Mouse (Mus musculus) cerebellum, postnatal 36 days (tissue): ENCODE measurements at regions not wholly inside any gene's neighbourhood (a gene's known extent, or its start where the extent isn't known, plus 50 kb on each side); places are given as distances from the start of the nearest gene placed in this dataset.

Experiments used
- DNase-seq, 2 experiments: peaks; one replicate each; pipeline ENCODE4 v3.0.0; 2021 to 2022; ENCODE audit warnings: mixed read lengths in 2 of 2

- no peak for DNase-seq
These were observed 189.5 kb upstream of the Maf start for GRCm38 (mm10) chr8:115897086-115897485.

DNA sequence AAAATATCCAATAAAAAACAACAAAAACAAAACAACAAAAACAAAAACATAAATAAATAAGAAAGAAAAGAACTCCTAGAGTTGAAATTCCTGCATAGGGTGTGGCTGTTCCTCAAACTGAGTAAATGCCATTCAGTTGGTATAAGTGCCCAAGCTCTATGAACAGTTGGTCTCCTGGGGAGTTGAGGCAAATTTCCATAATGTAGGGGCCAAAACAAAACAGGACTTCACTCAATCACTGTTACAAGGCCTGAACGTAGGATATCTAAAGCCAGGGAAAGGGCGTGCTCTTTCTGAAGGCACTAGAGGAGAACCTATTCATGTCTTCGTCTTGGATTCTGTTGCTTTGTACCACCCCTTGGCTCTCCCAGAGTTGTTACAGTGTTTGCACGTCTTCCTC is 188.5 kb upstream of the Maf start:
- DNase-seq = no peak

DNA sequence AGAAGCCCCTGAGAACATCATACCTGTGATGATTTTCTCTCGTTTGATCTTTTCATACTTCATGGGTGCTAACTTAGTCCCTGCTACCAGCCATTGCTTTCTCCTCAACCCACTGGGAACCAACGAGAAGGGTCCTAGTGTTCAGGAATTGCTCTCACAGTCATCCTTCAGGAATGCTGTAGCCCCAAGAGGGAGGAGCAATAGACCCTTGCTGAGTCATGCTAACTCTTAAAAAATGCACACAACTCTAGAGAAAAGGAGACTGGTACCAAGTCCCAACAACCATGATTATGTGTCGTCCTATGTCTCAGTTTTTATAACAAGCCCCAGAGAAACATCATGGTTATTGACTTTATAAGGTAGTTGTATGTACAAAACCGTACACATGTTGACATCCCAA is 180.7 kb upstream of the Maf start:
- DNase-seq = no peak

GRCm38 (mm10) chr8:115885121-115885743 is 177.6 kb upstream of the Maf start:
- no peak for DNase-seq

DNA sequence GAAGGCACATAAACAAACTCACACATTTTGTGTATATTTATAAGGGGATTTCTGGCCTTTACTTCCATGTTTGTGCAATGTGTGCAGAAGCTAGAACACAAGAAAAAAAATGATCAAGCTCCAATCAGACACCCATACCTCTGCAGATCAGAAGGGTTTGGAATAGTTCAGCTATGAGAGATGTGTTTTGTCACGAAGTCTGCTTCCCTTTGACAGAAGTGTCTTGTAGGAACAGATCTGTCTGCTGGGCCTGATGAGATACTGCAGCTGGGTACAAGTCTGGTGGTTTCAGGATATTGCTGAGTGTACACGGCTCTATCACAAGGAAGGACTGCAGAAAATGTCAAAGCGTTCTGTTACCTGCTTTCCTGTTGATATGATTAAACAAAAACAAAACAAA is 176.2 kb upstream of the Maf start:
- DNase-seq = no peak

GRCm38 (mm10) chr8:115881881-115882280 is 174.3 kb upstream of the Maf start:
- DNase-seq = peak in 1 of 2 experiments; percentile 25

- no peak for DNase-seq
These were observed 167.2 kb upstream of the Maf start for GRCm38 (mm10) chr8:115874789-115875188.

DNA sequence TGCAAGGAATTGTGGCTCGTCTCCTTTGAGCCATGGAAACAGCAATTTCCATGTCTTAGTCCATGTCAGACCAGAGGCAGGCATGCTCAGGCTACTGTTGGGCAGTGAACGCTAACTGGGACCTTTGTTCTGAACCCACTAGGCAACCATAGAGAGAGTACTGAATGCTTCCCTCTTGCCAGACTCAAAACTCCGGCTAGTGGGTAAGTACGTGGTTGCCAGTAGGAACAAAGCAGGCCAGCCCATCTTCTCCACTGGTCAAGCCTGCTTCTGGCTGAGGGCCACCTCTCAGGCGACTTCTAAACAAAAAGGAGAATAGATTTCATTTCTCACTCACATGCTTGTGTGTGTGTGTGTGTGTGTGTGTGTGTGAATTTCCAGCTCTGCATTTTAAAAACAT is 163.8 kb upstream of the Maf start:
- no peak for DNase-seq

DNA sequence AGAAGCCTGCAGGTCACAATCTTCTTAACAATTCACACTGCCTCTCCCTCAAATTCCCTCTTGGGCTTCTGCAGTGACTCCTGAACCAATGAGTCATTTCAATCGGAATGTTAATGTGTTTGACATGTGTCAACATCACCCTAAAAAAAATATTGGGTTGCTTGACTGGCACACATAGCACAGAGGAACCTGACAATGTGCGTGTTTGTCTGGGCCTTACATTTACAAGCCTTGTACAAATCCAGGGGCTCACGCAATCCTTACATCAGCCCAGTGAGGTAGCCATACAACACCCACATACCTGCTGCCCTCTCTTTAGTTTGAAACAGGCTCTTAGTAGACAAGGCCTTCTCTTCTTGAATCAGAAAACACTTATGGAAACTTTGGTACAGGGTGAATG is 153.8 kb upstream of the Maf start:
- no peak for DNase-seq

GRCm38 (mm10) chr8:115859406-115859805 is 151.8 kb upstream of the Maf start:
- DNase-seq = no peak

DNA sequence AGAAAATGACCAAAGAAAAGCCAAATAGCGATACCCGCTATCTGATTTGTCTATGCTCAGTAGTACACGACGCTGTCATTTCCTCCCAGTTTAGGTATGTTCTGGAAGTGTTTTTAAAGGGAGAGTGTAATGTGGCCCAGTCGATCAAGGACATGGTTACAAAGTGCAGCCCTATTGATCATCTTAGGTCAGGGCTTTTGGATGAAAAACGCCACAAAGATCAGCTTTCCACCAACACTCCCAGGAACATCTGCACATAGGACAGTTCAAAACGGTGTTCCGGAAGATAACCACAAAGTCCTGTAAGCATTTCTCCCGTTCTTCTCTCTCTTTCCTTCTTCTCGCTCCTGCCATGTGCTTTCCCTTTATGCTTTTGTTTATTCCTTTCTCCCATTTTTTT is 149.2 kb upstream of the Maf start:
- no peak for DNase-seq

DNA sequence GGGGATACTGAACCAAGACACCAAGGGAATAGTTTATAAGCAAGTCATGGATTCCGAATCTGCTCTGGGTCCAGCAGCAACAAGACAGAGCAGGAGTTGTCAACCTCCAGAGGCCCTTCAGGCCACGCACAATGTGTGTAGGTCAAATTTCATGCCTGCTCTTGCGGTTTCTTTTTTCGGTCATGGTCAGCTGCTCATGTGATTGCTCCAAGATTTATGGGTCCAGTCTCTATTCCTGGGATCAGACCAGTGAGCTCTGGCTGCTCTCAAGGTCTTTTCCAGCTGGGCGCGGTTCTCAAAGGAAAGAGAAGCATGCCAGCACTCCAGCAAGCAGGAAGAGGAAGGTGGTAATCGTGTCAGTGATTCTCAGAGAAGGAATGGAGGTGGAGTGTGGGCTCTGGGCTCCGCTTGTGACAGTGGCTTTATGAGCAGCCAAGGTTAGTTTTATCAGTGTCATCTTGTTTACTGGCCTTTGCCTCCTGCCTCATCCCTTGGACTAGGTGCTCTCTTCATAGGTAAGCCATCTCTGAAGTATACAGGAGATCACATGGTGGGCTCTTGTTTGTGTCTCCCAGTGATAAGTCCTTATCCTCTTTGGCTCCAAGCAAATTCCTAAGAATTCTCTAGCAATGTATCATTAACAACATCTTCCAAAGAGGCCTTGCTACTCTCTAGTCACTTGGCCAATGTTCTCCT is 148.5 kb upstream of the Maf start:
- DNase-seq = no peak

DNA sequence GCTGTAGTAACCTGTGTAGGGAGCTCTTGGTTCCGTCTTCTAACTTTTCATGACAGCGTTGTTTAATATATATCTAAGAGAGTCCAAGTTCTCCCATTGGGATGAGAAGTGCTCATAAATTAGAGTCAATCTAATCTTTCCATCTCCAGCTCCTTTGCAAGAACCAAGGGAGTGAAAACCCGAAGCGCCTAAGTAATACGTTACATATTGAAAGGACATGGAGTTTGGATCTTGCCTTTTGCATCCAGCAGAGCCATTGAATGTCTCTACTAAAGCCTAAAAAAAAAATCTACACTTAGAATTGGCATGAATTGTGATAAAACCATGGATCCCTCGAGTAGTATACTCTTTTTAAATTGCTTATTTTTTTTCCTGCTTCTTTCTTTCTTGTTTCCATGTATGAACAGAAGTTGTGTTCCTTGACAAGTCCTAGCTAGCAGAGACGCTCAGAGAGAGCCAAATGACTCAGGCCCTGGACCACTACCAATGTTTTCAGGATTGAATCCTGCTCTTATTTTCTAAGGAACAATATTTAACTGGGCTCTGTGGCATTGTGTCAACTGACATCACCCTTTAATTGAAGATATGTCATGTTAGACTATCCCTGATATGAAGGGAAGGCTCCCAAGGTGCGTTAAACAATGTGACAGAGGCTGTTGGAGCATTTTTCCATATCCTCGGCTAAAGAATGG is 146.8 kb upstream of the Maf start:
- DNase-seq = no peak

DNA sequence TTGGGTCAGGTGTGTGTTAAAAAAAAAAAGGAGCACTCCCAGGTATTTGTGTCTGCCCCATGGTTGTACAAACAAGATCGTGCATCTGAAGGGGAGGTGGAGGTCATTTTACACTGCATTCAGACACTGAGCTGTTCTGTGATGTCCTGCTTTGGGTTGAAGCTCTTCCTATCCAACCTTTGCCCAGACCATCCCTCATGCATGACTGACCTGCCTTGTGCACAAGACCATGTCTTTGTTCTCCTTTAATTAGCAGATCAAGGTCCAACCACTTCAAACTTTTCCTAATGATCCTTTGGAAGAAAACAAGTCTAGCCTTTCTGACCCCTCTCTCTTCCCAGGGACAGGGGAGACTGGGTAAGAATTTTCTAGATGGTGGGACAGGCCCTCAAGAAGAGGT is 143.0 kb upstream of the Maf start:
- DNase-seq = no peak

- DNase-seq = no peak
These were observed 125.8 kb upstream of the Maf start for GRCm38 (mm10) chr8:115833391-115833790.

GRCm38 (mm10) chr8:115831675-115832074 is 124.1 kb upstream of the Maf start:
- DNase-seq = no peak

- DNase-seq = no peak
These were observed 122.5 kb upstream of the Maf start for GRCm38 (mm10) chr8:115830012-115830662.

GRCm38 (mm10) chr8:115826516-115826915 is 118.9 kb upstream of the Maf start:
- DNase-seq = no peak

DNA sequence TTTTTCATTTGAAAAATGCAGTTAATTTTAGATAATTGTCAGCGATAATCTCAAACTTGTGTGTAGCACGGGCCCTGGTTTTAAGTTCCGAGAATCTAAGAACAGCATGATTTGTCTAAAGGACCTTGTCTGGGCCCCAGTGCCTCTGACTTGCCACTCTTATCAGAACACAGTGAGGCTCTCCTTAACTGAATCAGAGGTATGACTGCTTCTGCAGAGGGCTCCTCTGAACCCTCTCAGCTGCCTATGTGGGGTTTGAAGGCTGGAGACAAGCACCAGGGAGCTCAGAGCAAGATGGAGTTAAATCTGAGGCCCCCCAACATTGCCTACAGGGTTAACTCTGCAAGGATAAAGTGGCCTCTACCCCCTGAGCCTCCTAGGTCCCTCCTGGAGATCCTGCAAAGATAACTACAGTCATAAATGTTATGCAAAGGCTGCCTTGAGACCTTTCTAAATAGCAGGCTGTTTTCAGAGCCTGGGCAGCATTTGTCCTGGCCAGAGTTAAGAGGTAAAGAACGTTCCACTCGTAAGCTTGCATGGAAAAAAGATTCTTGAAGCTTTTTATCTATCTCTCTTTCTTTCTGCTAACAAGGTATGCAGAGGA is 118.4 kb upstream of the Maf start:
- no peak for DNase-seq

DNA sequence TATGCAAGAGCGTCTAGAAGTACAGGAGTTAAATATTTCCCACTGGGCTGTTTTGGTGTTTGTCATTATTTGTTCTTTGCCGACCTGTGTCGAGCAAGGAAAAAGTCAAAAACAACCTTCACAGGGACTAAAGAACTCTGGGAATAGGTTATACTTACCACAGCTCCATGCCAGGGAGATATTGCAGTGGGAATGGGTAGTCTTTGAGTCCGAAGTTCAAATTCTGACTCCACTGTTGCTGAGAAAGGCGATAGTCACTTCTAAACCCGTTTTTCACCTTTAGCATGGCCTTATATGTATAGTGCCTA is 116.8 kb upstream of the Maf start:
- DNase-seq = no peak

GRCm38 (mm10) chr8:115823673-115824477 is 116.3 kb upstream of the Maf start:
- DNase-seq = no peak

- DNase-seq = no peak
These were observed 105.8 kb upstream of the Maf start for GRCm38 (mm10) chr8:115813426-115813825.

DNA sequence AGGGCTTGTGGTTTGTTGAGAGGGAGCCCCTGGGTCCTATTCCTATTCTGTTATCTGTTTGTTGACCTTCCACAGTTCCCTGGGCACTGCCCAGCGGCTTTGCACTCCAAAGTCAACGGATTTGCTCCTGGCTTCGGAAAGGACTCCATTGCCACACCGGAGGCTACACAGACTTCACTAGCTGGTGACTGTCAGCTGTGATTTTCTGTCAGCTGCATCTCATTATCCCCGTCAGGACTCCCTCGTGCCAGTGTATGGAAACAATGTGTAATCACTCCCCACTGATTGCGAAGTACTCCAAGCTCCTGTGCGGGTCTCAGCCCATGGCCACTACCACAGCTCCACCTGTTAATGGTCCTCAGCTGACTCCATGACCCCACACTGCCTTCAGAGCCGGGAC is 99.0 kb upstream of the Maf start:
- DNase-seq = peak in 1 of 2 experiments; percentile 4
